15 mouse cellular contexts compared by ENCODE assay signal in genomic region chr3:95635636-95636035, GRCm38 (mm10). TPM values are rescaled to one million over a fixed set of nuclear protein-coding genes. Genes with fewer than 3 reads are reported as not detected.
DNase-seq lines count a peak whose midpoint lies in the region; ATAC-seq and TF ChIP-seq lines count a peak whose summit lies in the region.
"Had no signal": no experiment of that assay in that cellular context is flagged by ENCODE, and none has a peak within 500 bp of the region (broad histone marks: within the 10 kb centered on the region; RNA-seq: fewer than 3 reads in every experiment).

No protein-coding gene starts in this region.

- in situ Hi-C loops in ES-E14 (cut with MboI; ENCODE audit: low sequenced_read_pairs in 2 of 2, unreplicated experiment in 2 of 2) = no loop called here

- no peak for TF ChIP-seq CTCF in kidney, postnatal 0 days (IDR thresholded peaks at IDR 0.05; ENCODE audit: low read depth)
- no peak for TF ChIP-seq CTCF in liver, postnatal 0 days (IDR thresholded peaks at IDR 0.05; ENCODE audit: low read depth)

- H3K4me1 ChIP-seq in kidney, postnatal 0 days (replicated peaks; ENCODE audit: insufficient read depth, low read length) = no peaks in the 10 kb centered on the region
- peaks cover 15 to 25% of the 10 kb centered on the region in 2 experiments for H3K4me1 ChIP-seq in ES-E14 (ENCODE audit: control insufficient read depth in 2 of 2, insufficient read depth in 2 of 2, low read length in 2 of 2, poor library complexity in 1 of 2)
- no peaks in the 10 kb centered on the region for H3K4me1 ChIP-seq in brown adipose tissue, adult 24 weeks (ENCODE audit: control insufficient read depth, insufficient read depth, insufficient read length, low read length)
- H3K4me1 ChIP-seq in liver, postnatal 0 days (ENCODE audit: insufficient read depth) = peaks cover 6% of the 10 kb centered on the region; the same call in 1 of the 2 replicates
- H3K4me1 ChIP-seq in forebrain, embryonic 15.5 days = no peaks in the 10 kb centered on the region
- H3K4me1 ChIP-seq: embryonic facial prominence, embryonic 13.5 days had no signal

- ATAC-seq in kidney, postnatal 0 days (replicated peaks; ENCODE audit: low FRiP score, low read depth) = no peak
- ATAC-seq in liver, postnatal 0 days = no peak
- ATAC-seq in forebrain, embryonic 15.5 days (replicated peaks) = no peak
- ATAC-seq: midbrain, embryonic 16.5 days; Patski had no signal

- no peak overlapping the region for H3K4me2 ChIP-seq in kidney, postnatal 0 days (ENCODE audit: low read length)
- H3K4me2 ChIP-seq in liver, postnatal 0 days (ENCODE audit: low read depth, low read length) = no peak overlapping the region
- no peak overlapping the region for H3K4me2 ChIP-seq in forebrain, embryonic 15.5 days (replicated peaks)
- H3K4me2 ChIP-seq: embryonic facial prominence, embryonic 13.5 days; hindbrain, embryonic 14.5 days had no signal

- H3K9ac ChIP-seq in kidney, postnatal 0 days (ENCODE audit: low read depth, low read length) = no peak overlapping the region
- peak overlapping the region; percentile 41; the same call in 1 of the 2 replicates for H3K9ac ChIP-seq in ES-E14 (ENCODE audit: insufficient read depth, low read depth, low read length, poor library complexity, severe bottlenecking)
- H3K9ac ChIP-seq in liver, postnatal 0 days (replicated peaks) = no peak overlapping the region
- no peak overlapping the region for H3K9ac ChIP-seq in forebrain, embryonic 15.5 days (replicated peaks)
- H3K9ac ChIP-seq: embryonic facial prominence, embryonic 13.5 days; hindbrain, embryonic 14.5 days had no signal

- peak; percentile 27 for DNase-seq in kidney, postnatal 0 days (ENCODE audit: low spot score)
- DNase-seq in kidney, postnatal 25 days = no peak
- DNase-seq in ES-E14 (ENCODE audit: low read depth, low spot score) = no peak
- DNase-seq in liver, postnatal 0 days = no peak
- no peak for DNase-seq in embryo, embryonic 9.5 days (ENCODE audit: extremely low spot score)
- DNase-seq: cerebellum, adult 18-20 months; heart, postnatal 10 days; thymus, adult 2 months had no signal

- TF ChIP-seq EP300 in liver, postnatal 0 days (IDR thresholded peaks at IDR 0.05; ENCODE audit: low read depth) = no peak

- H3K4me3 ChIP-seq in kidney, postnatal 0 days (replicated peaks; ENCODE audit: low read depth, low read length) = no peak overlapping the region
- no peak overlapping the region for H3K4me3 ChIP-seq in ES-E14 (ENCODE audit: insufficient read depth in 1 of 2, low read depth in 1 of 2, low read length in 2 of 2, poor library complexity in 1 of 2, severe bottlenecking in 1 of 2)
- no peak overlapping the region for H3K4me3 ChIP-seq in brown adipose tissue, adult 24 weeks (ENCODE audit: insufficient read depth, low read depth, low read length)
- H3K4me3 ChIP-seq in liver, postnatal 0 days (ENCODE audit: low read depth, low read length) = no peak overlapping the region
- H3K4me3 ChIP-seq in forebrain, embryonic 15.5 days = no peak overlapping the region
- H3K4me3 ChIP-seq: embryonic facial prominence, embryonic 13.5 days; megakaryocyte, embryonic 14.5 days had no signal

- 48% methylated on average over 4 of the region's 4 CpGs for WGBS in kidney, postnatal 0 days
- WGBS in liver, postnatal 0 days (ENCODE audit: insufficient replicate concordance) = 65% methylated on average over 4 of the region's 4 CpGs
- 83% methylated on average over 4 of the region's 4 CpGs for WGBS in forebrain, embryonic 15.5 days

- peaks cover 32% of the 10 kb centered on the region for H3K36me3 ChIP-seq in kidney, postnatal 0 days (ENCODE audit: insufficient read depth, low read length)
- peaks cover 18% of the 10 kb centered on the region for H3K36me3 ChIP-seq in ES-E14 (ENCODE audit: control insufficient read depth, insufficient read depth, low read length, poor library complexity, severe bottlenecking)
- H3K36me3 ChIP-seq in liver, postnatal 0 days (replicated peaks; ENCODE audit: insufficient read depth, low read length) = peaks cover 38% of the 10 kb centered on the region
- H3K36me3 ChIP-seq in forebrain, embryonic 15.5 days = peaks cover 69% of the 10 kb centered on the region

- peak overlapping the region; percentile 31 for H3K27ac ChIP-seq in kidney, postnatal 0 days
- peak overlapping the region; percentile 79 for H3K27ac ChIP-seq in ES-E14 (ENCODE audit: insufficient read depth, low read depth, low read length, poor library complexity, severe bottlenecking)
- peak overlapping the region; percentile 24; the same call in 1 of the 2 replicates for H3K27ac ChIP-seq in brown adipose tissue, adult 24 weeks (replicated peaks; ENCODE audit: low read depth, low read length)
- peak overlapping the region; percentile 75 for H3K27ac ChIP-seq in liver, postnatal 0 days (ENCODE audit: low read depth)
- no peak overlapping the region for H3K27ac ChIP-seq in forebrain, embryonic 15.5 days (replicated peaks)
- H3K27ac ChIP-seq: embryonic facial prominence, embryonic 13.5 days; hindbrain, embryonic 14.5 days had no signal

- no peaks in the 10 kb centered on the region for H3K9me3 ChIP-seq in kidney, postnatal 0 days (replicated peaks; ENCODE audit: low read length)
- no peaks in the 10 kb centered on the region for H3K9me3 ChIP-seq in ES-E14 (ENCODE audit: control insufficient read depth, insufficient read depth, low read depth, low read length)
- no peaks in the 10 kb centered on the region for H3K9me3 ChIP-seq in liver, postnatal 0 days (ENCODE audit: low read length)
- no peaks in the 10 kb centered on the region for H3K9me3 ChIP-seq in forebrain, embryonic 15.5 days
- H3K9me3 ChIP-seq: embryonic facial prominence, embryonic 13.5 days; megakaryocyte, embryonic 14.5 days had no signal

- H3K27me3 ChIP-seq in kidney, postnatal 0 days (ENCODE audit: insufficient read depth, low read length) = no peaks in the 10 kb centered on the region
- H3K27me3 ChIP-seq in liver, postnatal 0 days (ENCODE audit: insufficient read depth, low read length) = no peaks in the 10 kb centered on the region
- H3K27me3 ChIP-seq in forebrain, embryonic 15.5 days = no peaks in the 10 kb centered on the region
- H3K27me3 ChIP-seq: embryonic facial prominence, embryonic 13.5 days; megakaryocyte, embryonic 14.5 days; Patski had no signal

TF ChIP-seq in ES-E14, 5 proteins besides CTCF, POLR2A, EP300 and RAD21:
- TF ChIP-seq ZNF384 (IDR thresholded peaks at IDR 0.05; ENCODE audit: low read depth, low read length) (no peak), MAFK (IDR thresholded peaks at IDR 0.05; ENCODE audit: insufficient read depth, low read depth, low read length) (no peak), HCFC1 (IDR thresholded peaks at IDR 0.05; ENCODE audit: borderline replicate concordance, insufficient read depth, low read length) (no peak), CHD2 (IDR thresholded peaks at IDR 0.05; ENCODE audit: low read depth, low read length) (no peak), ZC3H11A (IDR thresholded peaks at IDR 0.05; ENCODE audit: borderline replicate concordance, low read depth, low read length) (no peak)

RNA-seq across cellular contexts. Expression of gene Ensa, which starts 10.8 kb away (rescaled TPM):
- polyA plus RNA-seq in kidney, postnatal 0 days (2015; fragmentation: Nextera tagmentation; extraction: Ambion mirVana) = 53.8 and 57.3 TPM in 2 replicates
- 54.1 and 56.8 TPM in 2 replicates for total RNA-seq in ES-E14 (2012; rRNA removed)
- polyA plus RNA-seq in brown adipose tissue, adult 24 weeks (2012; ENCODE audit: insufficient read depth, insufficient read length, missing spikeins) = 38.4 and 51.4 TPM in 2 replicates
- 20.1 and 23.9 TPM in 2 replicates for polyA plus RNA-seq in liver, postnatal 0 days (2015; fragmentation: Nextera tagmentation; extraction: Ambion mirVana)
- 112 and 121 TPM in 2 replicates for polyA plus RNA-seq in forebrain, embryonic 15.5 days (2015; fragmentation: Nextera tagmentation; extraction: Ambion mirVana)

RNA-seq across cellular contexts. Expression of gene Mcl1, which starts 23.0 kb away (rescaled TPM):
- polyA plus RNA-seq in kidney, postnatal 0 days (2015; fragmentation: Nextera tagmentation; extraction: Ambion mirVana) = 60.9 and 70.2 TPM in 2 replicates
- 207 and 253 TPM in 2 replicates for total RNA-seq in ES-E14 (2012; rRNA removed)
- 56.1 and 61.6 TPM in 2 replicates for polyA plus RNA-seq in brown adipose tissue, adult 24 weeks (2012; ENCODE audit: insufficient read depth, insufficient read length, missing spikeins)
- 36.2 and 38.2 TPM in 2 replicates for polyA plus RNA-seq in liver, postnatal 0 days (2015; fragmentation: Nextera tagmentation; extraction: Ambion mirVana)
- polyA plus RNA-seq in forebrain, embryonic 15.5 days (2015; fragmentation: Nextera tagmentation; extraction: Ambion mirVana) = 48.1 and 52.4 TPM in 2 replicates

RNA-seq across cellular contexts. Expression of gene Golph3l, which starts 46.9 kb away (rescaled TPM):
- polyA plus RNA-seq in kidney, postnatal 0 days (2015; fragmentation: Nextera tagmentation; extraction: Ambion mirVana) = 33.6 and 34.4 TPM in 2 replicates
- total RNA-seq in ES-E14 (2012; rRNA removed) = 13.4 and 16.2 TPM in 2 replicates
- 20.1 and 20.4 TPM in 2 replicates for polyA plus RNA-seq in brown adipose tissue, adult 24 weeks (2012; ENCODE audit: insufficient read depth, insufficient read length, missing spikeins)
- polyA plus RNA-seq in liver, postnatal 0 days (2015; fragmentation: Nextera tagmentation; extraction: Ambion mirVana) = 11.1 and 11.3 TPM in 2 replicates
- polyA plus RNA-seq in forebrain, embryonic 15.5 days (2015; fragmentation: Nextera tagmentation; extraction: Ambion mirVana) = 32.9 and 33.4 TPM in 2 replicates

RNA-seq across cellular contexts. Expression of gene Adamtsl4, which starts 52.1 kb away (rescaled TPM):
- polyA plus RNA-seq in kidney, postnatal 0 days (2015; fragmentation: Nextera tagmentation; extraction: Ambion mirVana) = 3.6 TPM in 2 replicates
- total RNA-seq in ES-E14 (2012; rRNA removed) = 1.9 and 5.0 TPM in 2 replicates
- 2.5 and 6.6 TPM in 2 replicates for polyA plus RNA-seq in brown adipose tissue, adult 24 weeks (2012; ENCODE audit: insufficient read depth, insufficient read length, missing spikeins)
- polyA plus RNA-seq in liver, postnatal 0 days (2015; fragmentation: Nextera tagmentation; extraction: Ambion mirVana) = 2.5 and 2.6 TPM in 2 replicates
- polyA plus RNA-seq in forebrain, embryonic 15.5 days (2015; fragmentation: Nextera tagmentation; extraction: Ambion mirVana) = 0.45 and 0.56 TPM in 2 replicates
